Mouse (Mus musculus) spleen, adult 2 months (tissue): ENCODE measurements around the gene Mthfs. TPM values are rescaled to one million over a fixed set of nuclear protein-coding genes. Genes with fewer than 3 reads are reported as not detected.
"Not testable (repeated sequence)": the region's sequence is repeated elsewhere in the genome, so short reads cannot be mapped to it uniquely, and the experiment has no call there.

ENCODE experiments used
- DNase-seq, 2 experiments: peaks; one replicate each; pipeline versions ENCODE4 v3.0.0 to v3.0.0-alpha.2; 2012 to 2021; ENCODE audit warnings: low spot score in 2 of 2, low read depth in 1 of 2
- H3K27ac ChIP-seq: fragments of 200-500 bp; 2 replicates; pipeline ENCODE4 v1.5.1; 2012; ENCODE audit warnings: low read length, inconsistent platforms; ENCODE audit not compliant: insufficient read depth
- H3K27me3 ChIP-seq: fragments of 200-500 bp; 2 replicates; pipeline ENCODE4 v1.6.1; 2012; ENCODE audit warnings: mild to moderate bottlenecking, moderate library complexity, low read length, inconsistent platforms; ENCODE audit not compliant: control insufficient read depth, insufficient read depth
- H3K36me3 ChIP-seq: fragments of 200-500 bp; 2 replicates; pipeline ENCODE4 v1.6.1; 2012; ENCODE audit warnings: mild to moderate bottlenecking, low read length, inconsistent platforms; ENCODE audit not compliant: control insufficient read depth, insufficient read depth
- H3K4me1 ChIP-seq: fragments of 200-500 bp; 2 replicates; pipeline ENCODE4 v1.6.1; 2011; ENCODE audit warnings: inconsistent platforms; ENCODE audit not compliant: control insufficient read depth, insufficient read depth, insufficient read length
- H3K4me3 ChIP-seq: fragments of 200-500 bp; 2 replicates; pipeline ENCODE4 v1.5.1; 2011; ENCODE audit warnings: mild to moderate bottlenecking, inconsistent platforms; ENCODE audit not compliant: insufficient read depth, insufficient read length; ENCODE audit errors: extremely low read depth
- CTCF ChIP-seq: fragments of 200-500 bp; IDR thresholded peaks from 2 replicates; pipeline ENCODE4 v1.5.1; 2011; ENCODE audit warnings: mild to moderate bottlenecking, inconsistent platforms; ENCODE audit not compliant: insufficient read depth, insufficient read length, insufficient replicate concordance; ENCODE audit errors: extremely low read depth
- POLR2A ChIP-seq: fragments of 200-500 bp; IDR thresholded peaks from 2 replicates; pipeline ENCODE4 v1.6.1; 2011; ENCODE audit warnings: low read depth, low read length, inconsistent platforms
- WGBS: fragments of 180-500 bp; shearing (Covaris S2); methylation state at CpG from one replicate; pipeline ENCODE4 v1.1.7; 2018; 5-methylcytosine and 5-hydroxymethylcytosine counted together
- polyA plus RNA-seq: library from polyadenylated mRNA; depleted of rRNA; stranded (reverse); fragments of >200 nt; gene quantifications from 2 replicates; pipeline ENCODE4 v1.2.3, GENCODE M21; 2012

Gene Mthfs
- polyA plus RNA-seq, 1 experiment = 7.9 TPM

- H3K27me3 ChIP-seq, H3K36me3 ChIP-seq, H3K4me1 ChIP-seq: not testable (repeated sequence)
- peak in 1 of 2 experiments; percentile 65 for DNase-seq
- WGBS = 3% methylated on average over 18 of the region's 44 CpGs
- H3K4me3 ChIP-seq = peak overlapping the region; percentile 54
- peak overlapping the region; percentile 82 for H3K27ac ChIP-seq
Observed at GRCm38 (mm10) chr9:89211065-89211858, 786 bp downstream of the Mthfs start.

- H3K4me3 ChIP-seq, H3K4me1 ChIP-seq, H3K27ac ChIP-seq, H3K36me3 ChIP-seq, H3K27me3 ChIP-seq: not testable (repeated sequence)
- peak in 1 of 2 experiments; percentile 57 for DNase-seq
- 38% methylated on average over 1 of the region's 1 CpGs for WGBS
Observed at GRCm38 (mm10) chr9:89212428-89212827, 2.0 kb downstream of the Mthfs start.

GRCm38 (mm10) chr9:89218174-89218573 is 7.7 kb downstream of the Mthfs start:
- H3K36me3 ChIP-seq = not testable (repeated sequence)

GRCm38 (mm10) chr9:89219668-89220067 is 9.2 kb downstream of the Mthfs start:
- H3K4me1 ChIP-seq, H3K4me3 ChIP-seq, H3K27ac ChIP-seq, DNase-seq, H3K36me3 ChIP-seq, H3K27me3 ChIP-seq: not testable (repeated sequence)
- WGBS = 100% methylated on average over 3 of the region's 4 CpGs

More at GRCm38 (mm10) chr9:89218174-89218573, 7.7 kb downstream of the Mthfs start:
- 93% methylated on average over 4 of the region's 4 CpGs for WGBS
- H3K27ac ChIP-seq, H3K27me3 ChIP-seq, H3K4me3 ChIP-seq, H3K4me1 ChIP-seq, DNase-seq: not testable (repeated sequence)

GRCm38 (mm10) chr9:89220704-89221287 is 10.3 kb downstream of the Mthfs start:
- not testable (repeated sequence) for H3K36me3 ChIP-seq, H3K27me3 ChIP-seq, DNase-seq, H3K4me1 ChIP-seq, H3K4me3 ChIP-seq, H3K27ac ChIP-seq
- 60% methylated on average over 6 of the region's 6 CpGs for WGBS

- no peak overlapping the region for H3K27ac ChIP-seq
- 76% methylated on average over 4 of the region's 4 CpGs for WGBS
- H3K4me1 ChIP-seq = no peaks in the 10 kb centered on the region
- peak in 1 of 2 experiments; percentile 10 for DNase-seq
- H3K36me3 ChIP-seq = 0 out of 2 replicates have a peak, but pooled peaks cover 1% of the 10 kb centered on the region
- no peaks in the 10 kb centered on the region for H3K27me3 ChIP-seq
- H3K4me3 ChIP-seq = no peak overlapping the region
- TF ChIP-seq CTCF = no peak
- TF ChIP-seq POLR2A = no peak
Observed at GRCm38 (mm10) chr9:89226071-89226470, 15.6 kb downstream of the Mthfs start.

GRCm38 (mm10) chr9:89228122-89228521 is 17.6 kb downstream of the Mthfs start:
- no peaks in the 10 kb centered on the region for H3K4me1 ChIP-seq
- TF ChIP-seq CTCF (no peak), POLR2A (no peak)
- DNase-seq = peak in 1 of 2 experiments; percentile 59
- 61% methylated on average over 7 of the region's 7 CpGs for WGBS
- H3K4me3 ChIP-seq = no peak overlapping the region
- no peaks in the 10 kb centered on the region for H3K36me3 ChIP-seq
- no peak overlapping the region for H3K27ac ChIP-seq
- no peaks in the 10 kb centered on the region for H3K27me3 ChIP-seq

GRCm38 (mm10) chr9:89230897-89231497 is 20.5 kb downstream of the Mthfs start:
- H3K36me3 ChIP-seq, H3K27me3 ChIP-seq, H3K27ac ChIP-seq, H3K4me1 ChIP-seq, H3K4me3 ChIP-seq: not testable (repeated sequence)
- WGBS = 84% methylated on average over 2 of the region's 2 CpGs
- DNase-seq = peak in 1 of 2 experiments; percentile 33

GRCm38 (mm10) chr9:89237131-89237530 is 26.7 kb downstream of the Mthfs start:
- WGBS = 78% methylated on average over 4 of the region's 4 CpGs
- H3K27ac ChIP-seq, H3K27me3 ChIP-seq, DNase-seq, H3K4me1 ChIP-seq, H3K36me3 ChIP-seq, H3K4me3 ChIP-seq: not testable (repeated sequence)

- not testable (repeated sequence) for H3K4me3 ChIP-seq, H3K27me3 ChIP-seq, H3K36me3 ChIP-seq, H3K4me1 ChIP-seq, H3K27ac ChIP-seq, DNase-seq
- WGBS = 69% methylated on average over 4 of the region's 5 CpGs
Observed at GRCm38 (mm10) chr9:89238976-89239505, 28.6 kb downstream of the Mthfs start.
